Mouse (Mus musculus): ENCODE measurements around the gene Ntn4.
A peak's percentile ranks its signal among the peaks of the same experiment; 100 is the strongest.
"Not testable (repeated sequence)": the region's sequence is repeated elsewhere in the genome, so short reads cannot be mapped to it uniquely, and the experiment has no call there.

Ntn4 gene

GRCm38 (mm10) chr10:93642897-93643296, 2.4 kb downstream of the Ntn4 start:
- no peak for DNase-seq

DNA sequence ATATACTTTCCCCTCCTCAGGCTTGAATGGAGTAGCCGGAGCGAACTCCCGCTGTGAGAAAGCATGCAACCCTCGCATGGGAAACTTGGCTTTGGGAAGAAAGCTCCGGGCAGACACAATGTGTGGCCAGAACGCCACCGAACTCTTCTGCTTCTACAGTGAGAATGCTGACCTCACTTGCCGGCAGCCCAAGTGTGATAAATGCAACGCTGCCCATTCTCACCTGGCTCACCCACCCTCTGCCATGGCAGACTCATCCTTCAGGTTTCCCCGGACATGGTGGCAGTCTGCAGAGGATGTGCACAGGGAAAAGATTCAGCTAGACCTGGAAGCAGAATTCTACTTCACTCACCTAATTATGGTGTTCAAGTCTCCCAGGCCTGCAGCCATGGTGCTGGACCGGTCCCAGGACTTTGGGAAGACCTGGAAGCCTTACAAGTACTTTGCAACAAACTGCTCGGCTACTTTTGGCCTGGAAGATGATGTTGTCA, 4.0 kb downstream of the Ntn4 start:
- DNase-seq = peak; percentile 10

GRCm38 (mm10) chr10:93647655-93648561, 7.4 kb downstream of the Ntn4 start:
- DNase-seq = no peak

GRCm38 (mm10) chr10:93648598-93649102, 8.2 kb downstream of the Ntn4 start:
- DNase-seq = no peak

GRCm38 (mm10) chr10:93649127-93649526, 8.6 kb downstream of the Ntn4 start:
- DNase-seq = no peak

DNA sequence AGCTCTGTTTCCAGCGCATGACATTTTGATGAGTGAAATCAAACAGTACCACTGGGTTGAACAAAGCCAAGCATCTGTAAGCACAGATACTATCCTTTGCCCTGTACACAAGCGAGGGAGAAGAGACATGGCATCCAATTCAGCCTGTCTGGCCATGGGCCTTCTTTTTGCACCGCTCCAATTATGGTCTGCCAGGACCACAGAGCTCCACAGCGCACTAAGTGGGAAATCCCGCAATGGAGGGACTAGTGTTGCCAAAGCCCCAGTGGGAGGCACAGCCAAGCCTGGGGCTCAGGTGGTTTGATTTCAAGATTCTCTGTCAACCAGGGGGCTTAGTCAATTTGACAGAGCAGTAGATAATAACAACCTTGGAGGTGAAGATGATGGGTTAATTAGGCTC, 9.1 kb downstream of the Ntn4 start:
- no peak for DNase-seq

- no peak for DNase-seq
These were observed 12.8 kb downstream of the Ntn4 start for GRCm38 (mm10) chr10:93653322-93653721.

- no peak for DNase-seq
These were observed 14.9 kb downstream of the Ntn4 start for GRCm38 (mm10) chr10:93655428-93655827.

- DNase-seq = no peak
These were observed 19.3 kb downstream of the Ntn4 start for GRCm38 (mm10) chr10:93659792-93660191.

DNA sequence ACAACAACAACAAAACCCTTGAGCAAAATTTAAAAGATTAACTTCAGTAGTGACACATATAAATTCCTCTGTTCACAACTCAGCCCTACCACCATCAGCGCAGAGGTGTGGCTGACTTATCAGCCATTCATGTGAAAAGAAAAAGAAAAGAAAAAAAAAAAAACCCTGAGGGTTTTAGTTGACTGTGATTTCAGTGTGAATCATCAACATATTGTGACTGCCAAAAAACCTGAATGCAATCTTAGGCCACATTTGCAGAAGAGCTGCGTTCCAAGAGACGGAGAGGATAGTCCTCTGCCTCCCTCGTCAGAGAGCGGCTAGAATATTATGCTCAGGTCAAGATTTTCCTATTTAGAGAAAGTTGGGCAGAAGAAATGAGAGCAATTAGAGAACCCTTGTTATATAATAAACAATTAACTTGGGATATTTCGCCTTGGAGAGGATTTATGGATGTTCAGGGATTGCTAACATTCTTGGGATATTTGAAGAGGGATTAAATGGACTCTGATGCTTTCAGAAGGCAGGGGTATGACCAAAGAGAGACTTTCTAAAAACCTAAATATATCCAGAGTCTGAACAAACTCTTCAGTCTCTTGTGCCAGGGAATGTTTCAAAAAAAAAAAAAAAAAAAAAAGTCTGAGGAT, 21.0 kb downstream of the Ntn4 start:
- no peak for DNase-seq

- no peak for DNase-seq
These were observed 21.5 kb downstream of the Ntn4 start for GRCm38 (mm10) chr10:93662018-93662417.

GRCm38 (mm10) chr10:93666222-93666621, 25.7 kb downstream of the Ntn4 start:
- no peak for DNase-seq

- DNase-seq = no peak
These were observed 26.5 kb downstream of the Ntn4 start for GRCm38 (mm10) chr10:93666996-93667395.

DNA sequence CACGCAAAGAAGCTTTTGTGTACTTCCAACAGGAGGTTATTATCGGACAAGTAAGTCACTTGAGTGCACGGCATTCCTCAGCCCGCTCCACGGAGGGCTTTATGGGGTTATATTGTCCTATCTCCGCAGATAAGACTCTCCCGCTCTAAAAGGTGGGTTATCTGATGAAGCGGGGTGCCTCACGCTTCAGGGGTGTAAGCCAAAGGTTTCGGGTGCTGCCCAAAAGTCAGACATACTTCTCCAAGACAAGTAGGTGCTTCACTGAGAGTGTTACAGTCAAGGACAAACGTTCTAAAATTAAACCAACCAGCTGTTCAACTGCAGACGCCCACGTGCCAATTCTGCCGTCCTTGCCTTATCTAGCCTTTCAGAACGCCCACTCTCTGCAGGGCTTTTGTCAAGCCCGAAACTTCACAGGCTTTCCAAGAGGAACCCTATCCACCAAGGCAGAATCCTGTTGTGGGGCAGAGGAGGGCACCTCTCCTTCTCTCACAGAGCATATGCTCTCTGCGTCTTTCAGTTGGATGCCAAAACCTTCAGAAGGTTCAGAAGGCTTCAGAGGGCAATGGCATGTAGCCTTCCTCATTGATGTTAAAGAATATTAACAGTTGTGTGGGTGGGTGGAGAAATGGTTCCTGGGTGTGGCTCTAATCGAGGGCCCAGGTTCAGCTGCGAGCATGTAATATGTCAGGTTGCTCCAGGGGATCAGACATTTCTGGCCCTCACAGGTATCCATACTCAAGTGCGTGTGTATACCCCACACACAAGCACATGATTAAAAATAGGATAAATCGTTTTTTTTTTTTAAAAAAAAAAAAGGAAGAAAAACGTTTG, 32.4 kb downstream of the Ntn4 start:
- DNase-seq = no peak

- no peak for DNase-seq
These were observed 38.9 kb downstream of the Ntn4 start for GRCm38 (mm10) chr10:93679191-93680007.

DNA sequence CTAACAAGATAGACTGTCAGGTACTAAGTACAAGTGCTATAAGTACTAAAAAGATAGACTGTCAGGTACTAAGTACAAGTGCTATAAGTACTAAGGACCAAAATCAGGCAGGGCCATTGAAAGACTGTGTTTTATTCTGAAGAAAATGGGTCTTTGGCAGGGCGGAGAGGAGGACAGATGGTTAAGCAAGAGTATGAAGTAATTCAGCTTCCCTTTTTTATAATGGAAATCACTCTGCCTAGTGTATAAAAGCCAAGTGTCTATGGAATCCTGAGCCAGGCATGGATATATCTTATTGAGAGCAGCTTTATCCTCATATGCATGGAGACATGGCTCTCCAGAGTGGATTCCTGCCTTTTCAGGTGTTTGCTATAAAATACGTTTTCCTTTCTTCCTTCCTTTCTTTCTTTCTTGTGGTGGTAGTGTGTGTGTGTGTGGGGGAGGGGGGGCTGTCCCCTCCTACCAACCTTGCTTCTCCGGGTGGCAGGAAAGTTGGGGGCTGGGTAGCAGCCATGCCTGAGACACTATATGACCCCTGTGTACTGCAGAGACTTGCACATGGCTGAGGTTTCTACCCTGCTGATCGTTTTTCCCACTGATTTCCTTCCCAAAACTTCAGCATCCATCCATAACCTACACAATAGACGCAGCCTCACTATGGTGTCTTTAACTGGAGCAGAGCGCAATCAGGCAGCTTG, 40.3 kb downstream of the Ntn4 start:
- no peak for DNase-seq

DNA sequence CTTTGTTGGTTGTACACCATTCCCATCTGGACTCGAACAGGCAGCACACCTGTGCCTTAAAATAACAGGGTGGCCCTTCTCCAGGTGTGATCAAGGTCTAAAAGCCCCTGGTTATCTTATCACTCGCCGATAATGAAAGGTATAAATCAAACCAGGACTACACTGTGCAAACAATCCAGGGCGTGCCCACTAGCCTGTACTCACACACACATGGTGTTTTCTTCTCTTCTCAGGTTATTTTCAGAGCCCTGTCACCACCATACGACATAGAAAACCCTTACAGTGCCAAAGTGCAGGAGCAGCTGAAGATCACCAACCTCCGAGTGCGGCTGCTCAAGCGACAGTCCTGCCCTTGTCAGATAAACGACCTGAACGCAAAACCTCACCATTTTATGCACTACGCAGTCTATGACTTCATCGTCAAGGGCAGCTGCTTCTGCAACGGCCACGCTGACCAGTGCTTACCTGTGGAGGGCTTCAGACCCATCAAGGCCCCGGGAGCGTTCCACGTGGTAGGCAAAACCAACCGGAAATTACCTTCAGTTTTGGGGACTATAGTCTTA, 41.8 kb downstream of the Ntn4 start:
- no peak for DNase-seq

- no peak for DNase-seq
These were observed 42.7 kb downstream of the Ntn4 start for GRCm38 (mm10) chr10:93683185-93683584.

- DNase-seq = no peak
These were observed 43.4 kb downstream of the Ntn4 start for GRCm38 (mm10) chr10:93683896-93684295.

DNA sequence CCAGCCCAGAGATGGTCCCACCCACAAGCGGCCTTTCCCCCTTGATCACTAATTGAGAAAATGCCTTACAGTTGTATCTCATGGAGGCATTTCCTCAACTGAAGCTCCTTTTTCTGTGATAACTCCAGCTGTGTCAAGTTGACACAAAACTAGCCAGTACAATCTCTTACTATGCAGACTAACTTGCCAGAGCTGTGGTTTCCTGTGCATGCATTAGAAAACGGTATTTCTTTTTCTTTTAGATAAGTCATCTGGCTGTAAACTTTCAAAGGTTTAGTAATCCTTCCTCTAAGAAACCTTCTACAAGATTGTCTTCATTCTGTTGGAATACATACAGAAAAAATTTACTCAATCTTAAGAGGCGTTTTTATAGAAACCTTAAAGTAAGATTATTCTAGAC, 44.9 kb downstream of the Ntn4 start:
- DNase-seq = not testable (repeated sequence)

DNA sequence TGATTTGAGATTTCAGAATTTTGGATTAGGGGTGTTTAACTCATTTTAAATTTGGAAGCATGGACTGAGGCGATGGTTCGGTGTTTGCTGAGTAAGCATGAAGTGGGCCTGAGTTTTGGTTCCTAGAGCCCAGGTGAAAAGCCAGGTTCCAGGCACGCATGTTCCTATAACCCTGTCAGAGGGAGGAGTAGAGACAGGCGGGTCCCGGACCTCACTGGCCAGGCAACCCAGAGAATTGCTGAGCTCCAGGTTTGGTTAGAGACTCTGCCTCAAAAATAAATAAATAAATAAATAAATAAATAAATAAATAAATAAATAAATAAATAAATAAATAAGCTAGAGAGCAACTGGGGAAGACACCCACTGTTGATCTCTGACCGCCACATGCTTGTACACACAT, 46.1 kb downstream of the Ntn4 start:
- DNase-seq = no peak

All from right cerebral cortex, postnatal 4 days (tissue).